Mouse (Mus musculus) brown adipose tissue, adult 24 weeks (tissue): ENCODE results near the gene Gm10376. TPM values are rescaled to one million over a fixed set of nuclear protein-coding genes. Genes with fewer than 3 reads are reported as not detected.
"Not testable (repeated sequence)": the region's sequence is repeated elsewhere in the genome, so short reads cannot be mapped to it uniquely, and the experiment has no call there.

ENCODE experiments used
- H3K27ac ChIP-seq: fragments of 200-500 bp; replicated peaks from 2 replicates; pipeline ENCODE4 v1.5.1; 2012; ENCODE audit warnings: low read depth, mild to moderate bottlenecking, low read length
- H3K4me1 ChIP-seq: fragments of 200-500 bp; 2 replicates; pipeline ENCODE4 v1.6.1; 2012; ENCODE audit warnings: low read length, mixed read lengths; ENCODE audit not compliant: control insufficient read depth, insufficient read depth, insufficient read length
- H3K4me3 ChIP-seq: fragments of 200-500 bp; 2 replicates; pipeline ENCODE4 v1.5.1; 2012; ENCODE audit warnings: low read depth, mild to moderate bottlenecking, low read length, moderate library complexity; ENCODE audit not compliant: insufficient read depth
- polyA plus RNA-seq: library from polyadenylated mRNA; stranded (reverse); fragments of >200 nt; gene quantifications from 2 replicates; pipeline ENCODE4 v1.2.4, GENCODE M21; 2012; ENCODE audit not compliant: missing spikeins, insufficient read depth, insufficient read length

Gene Gm10376
- not detected in 2 replicates for polyA plus RNA-seq

DNA sequence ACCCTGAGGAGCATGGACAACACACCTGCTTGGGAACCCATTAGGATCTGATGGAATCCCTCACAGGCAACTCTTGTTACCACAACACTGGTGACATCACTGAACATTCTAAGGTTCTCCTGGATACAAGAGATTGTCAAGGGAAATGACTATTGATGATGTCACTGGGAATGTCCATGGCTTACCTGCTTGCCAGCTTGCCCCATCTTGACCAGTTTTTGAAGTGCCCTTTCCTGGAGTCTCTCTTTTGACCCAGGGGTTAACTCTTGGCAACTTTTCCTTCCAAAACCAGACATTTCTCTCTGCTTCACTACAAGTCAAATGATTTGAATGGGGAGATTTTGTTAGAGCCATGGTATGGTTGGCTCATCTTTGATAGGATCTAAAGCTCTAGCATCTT, at the start of gene Gm10376:
Gm10376 (minus strand) TSS at position 101 of the 400 bp plus-strand sequence.
- not testable (repeated sequence) for H3K4me1 ChIP-seq, H3K27ac ChIP-seq, H3K4me3 ChIP-seq

GRCm38 (mm10) chr14:43060179-43060578, 44.8 kb upstream of the Gm10376 start:
- H3K27ac ChIP-seq, H3K4me1 ChIP-seq, H3K4me3 ChIP-seq: not testable (repeated sequence)

- not testable (repeated sequence) for H3K4me1 ChIP-seq, H3K4me3 ChIP-seq, H3K27ac ChIP-seq
These were observed 42.6 kb upstream of the Gm10376 start for GRCm38 (mm10) chr14:43058063-43058462.

GRCm38 (mm10) chr14:42993524-42993923, 21.9 kb downstream of the Gm10376 start, which contains the start of gene Gm8082:
Gene Gm8082 (minus strand): TSS chr14:42993624.
- H3K4me3 ChIP-seq, H3K4me1 ChIP-seq, H3K27ac ChIP-seq: not testable (repeated sequence)

Other genes starting within 250 kb of the Gm10376 start
- not detected in 2 replicates for gene Gm3015, start 246.8 kb downstream of the Gm10376 start, polyA plus RNA-seq
- not detected in 2 replicates for gene Gm10377, start 217.6 kb downstream of the Gm10376 start, polyA plus RNA-seq
- not detected in 2 replicates for gene Gm21977, start 162.2 kb downstream of the Gm10376 start, polyA plus RNA-seq
- gene Gm8082, start 22.0 kb downstream of the Gm10376 start, polyA plus RNA-seq = not detected in 2 replicates
- gene Gm8094, start 61.0 kb upstream of the Gm10376 start, polyA plus RNA-seq = not detected in 2 replicates
- gene Gm8104, start 85.0 kb upstream of the Gm10376 start, polyA plus RNA-seq = not detected in 2 replicates
- gene Gm7233, start 164.2 kb upstream of the Gm10376 start, polyA plus RNA-seq = not detected in 2 replicates
- gene Gm8122, start 219.7 kb upstream of the Gm10376 start, polyA plus RNA-seq = not detected in 2 replicates
- gene Gm8126, start 243.0 kb upstream of the Gm10376 start, polyA plus RNA-seq = not detected in 2 replicates